Comparison of ENCODE assay signal across 9 mouse cellular contexts in the genomic region with DNA sequence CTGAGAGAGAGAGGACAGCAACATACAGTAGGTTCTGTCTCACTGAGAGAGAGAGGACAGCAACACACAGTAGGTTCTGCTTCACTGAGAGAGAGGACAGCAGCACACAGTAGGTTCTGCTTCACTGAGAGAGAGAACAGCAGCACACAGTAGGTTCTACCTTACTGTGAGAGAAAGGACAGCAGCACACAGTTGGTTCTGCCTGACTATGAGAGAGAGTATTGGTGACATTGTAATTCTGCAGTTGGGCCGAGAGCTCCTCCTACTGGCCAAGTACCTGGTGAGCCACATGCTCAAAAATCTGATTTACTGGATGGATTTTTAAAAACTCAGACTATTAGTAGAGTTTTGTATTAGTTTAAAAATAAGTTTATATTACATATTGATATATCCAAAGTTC. TPM values are rescaled to one million over a fixed set of nuclear protein-coding genes. Genes with fewer than 3 reads are reported as not detected.
DNase-seq lines count a peak whose midpoint lies in the region; ATAC-seq lines count a peak whose summit lies in the region.
"Had no signal": no experiment of that assay in that cellular context is flagged by ENCODE, and none has a peak within 500 bp of the region (broad histone marks: within the 10 kb centered on the region; RNA-seq: fewer than 3 reads in every experiment).

No protein-coding gene starts in this region.

- H3K4me2 ChIP-seq in kidney, embryonic 16.5 days (replicated peaks; ENCODE audit: low read depth, low read length): no peak overlapping the region
- no peak overlapping the region for H3K4me2 ChIP-seq in liver, embryonic 13.5 days
- no peak overlapping the region for H3K4me2 ChIP-seq in neural tube, embryonic 14.5 days (ENCODE audit: low read depth, low read length)

- H3K36me3 ChIP-seq in kidney, embryonic 16.5 days (ENCODE audit: insufficient read depth, low read length): peaks cover 4% of the 10 kb centered on the region; the same call in 1 of the 2 replicates
- H3K36me3 ChIP-seq in liver, embryonic 13.5 days: no peaks in the 10 kb centered on the region
- no peaks in the 10 kb centered on the region for H3K36me3 ChIP-seq in neural tube, embryonic 14.5 days (ENCODE audit: control insufficient read depth, insufficient read depth, low read length)

- H3K27ac ChIP-seq in kidney, embryonic 16.5 days (ENCODE audit: low read length): no peak overlapping the region
- no peak overlapping the region for H3K27ac ChIP-seq in liver, embryonic 13.5 days
- no peak overlapping the region for H3K27ac ChIP-seq in neural tube, embryonic 14.5 days (ENCODE audit: low read depth, low read length)

- no peaks in the 10 kb centered on the region for H3K4me1 ChIP-seq in kidney, embryonic 16.5 days (ENCODE audit: insufficient read depth, low read length)
- H3K4me1 ChIP-seq in liver, embryonic 13.5 days (replicated peaks): no peaks in the 10 kb centered on the region
- H3K4me1 ChIP-seq in neural tube, embryonic 14.5 days (ENCODE audit: control insufficient read depth, insufficient read depth, low read length): no peaks in the 10 kb centered on the region

- no peaks in the 10 kb centered on the region for H3K9me3 ChIP-seq in kidney, embryonic 16.5 days (ENCODE audit: low read length)
- H3K9me3 ChIP-seq in liver, embryonic 13.5 days (replicated peaks): no peaks in the 10 kb centered on the region
- H3K9me3 ChIP-seq in neural tube, embryonic 14.5 days (ENCODE audit: control insufficient read depth, low read length): no peaks in the 10 kb centered on the region

- DNase-seq in CD4-positive, CD25-positive, alpha-beta regulatory T cell, adult 2 months (ENCODE audit: low read depth, low spot score): peak; percentile 74
- DNase-seq in adrenal gland, adult (ENCODE audit: inconsistent age in 2 of 2, low spot score in 1 of 2): peak; percentile 55 to 87
- DNase-seq in cerebellum, postnatal 4 days (ENCODE audit: low spot score in 2 of 2): peak; percentile 37 to 69
- DNase-seq in gastrocnemius, postnatal 14 days: peak; percentile 61
- DNase-seq in liver, embryonic 13.5 days: peak; percentile 6
- DNase-seq in thymus, postnatal 10 days (ENCODE audit: low spot score in 2 of 2): peak; percentile 32 to 77

- intact Hi-C loops in gastrocnemius, postnatal 14 days (cut with DNase I; ENCODE audit: low total_unique reads): loop anchor here (5.0 kb wide), 1 partner anchor 221 kb away; no protein-coding TSS in a partner anchor

- H3K4me3 ChIP-seq in kidney, embryonic 16.5 days (ENCODE audit: low read length): no peak overlapping the region
- no peak overlapping the region for H3K4me3 ChIP-seq in liver, embryonic 13.5 days (replicated peaks)
- no peak overlapping the region for H3K4me3 ChIP-seq in neural tube, embryonic 14.5 days (ENCODE audit: low read depth, low read length)

- WGBS in kidney, embryonic 16.5 days: 12% methylated on average over 1 of the region's 1 CpGs
- WGBS in liver, embryonic 13.5 days (ENCODE audit: insufficient replicate concordance): 3% methylated on average over 1 of the region's 1 CpGs
- WGBS in neural tube, embryonic 14.5 days: 12% methylated on average over 1 of the region's 1 CpGs

- no peak overlapping the region for H3K9ac ChIP-seq in kidney, embryonic 16.5 days (replicated peaks; ENCODE audit: low read length)
- no peak overlapping the region for H3K9ac ChIP-seq in liver, embryonic 13.5 days
- no peak overlapping the region for H3K9ac ChIP-seq in neural tube, embryonic 14.5 days (replicated peaks; ENCODE audit: low read depth, low read length)

- H3K27me3 ChIP-seq in kidney, embryonic 16.5 days (ENCODE audit: insufficient read depth, low read length): no peaks in the 10 kb centered on the region
- no peaks in the 10 kb centered on the region for H3K27me3 ChIP-seq in liver, embryonic 13.5 days
- H3K27me3 ChIP-seq in neural tube, embryonic 14.5 days (ENCODE audit: control insufficient read depth, insufficient read depth, low read length): no peaks in the 10 kb centered on the region

- ATAC-seq in kidney, embryonic 16.5 days (ENCODE audit: low FRiP score, low TSS enrichment): peak; percentile 70; the same call in 1 of the 2 replicates
- ATAC-seq in liver, embryonic 13.5 days (ENCODE audit: low read depth): no peak
- ATAC-seq in neural tube, embryonic 14.5 days (ENCODE audit: low read depth): peak; percentile 85

RNA-seq across cellular contexts. Expression of a gene that starts 47.6 kb away (rescaled TPM):
- total RNA-seq in gastrocnemius, postnatal 14 days (2021): not detected
- 0.23 and 0.60 TPM in 2 replicates for polyA plus RNA-seq in kidney, embryonic 16.5 days (2015; fragmentation: Nextera tagmentation; extraction: Ambion mirVana)
- 8.3 and 10.1 TPM in 2 replicates for polyA plus RNA-seq in liver, embryonic 13.5 days (2015; fragmentation: Nextera tagmentation; extraction: Ambion mirVana)
- not detected in 2 replicates for polyA plus RNA-seq in neural tube, embryonic 14.5 days (2014; fragmentation: Nextera tagmentation; extraction: Ambion mirVana)
- polyA plus RNA-seq: heart, embryonic 14.5 days had no signal

Comparison
In these comparisons a context has a peak if more than half of its experiments do, and no peak if none do; other contexts are left out.
1. DNase-seq: peak in every context shown above with its lines; median percentile 74 in CD4-positive, CD25-positive, alpha-beta regulatory T cell, adult 2 months; 71 in adrenal gland, adult; 61 in gastrocnemius, postnatal 14 days; 54 in thymus, postnatal 10 days; 53 in cerebellum, postnatal 4 days; 6 in liver, embryonic 13.5 days.